Mouse (Mus musculus) heart, postnatal 25 days (tissue): ENCODE measurements around the gene Pknox2. TPM values are rescaled to one million over a fixed set of nuclear protein-coding genes. Genes with fewer than 3 reads are reported as not detected.

Experiments
- DNase-seq: peaks from one replicate; pipeline ENCODE4 v3.0.0; 2022; ENCODE audit warnings: low spot score
- intact Hi-C: fragments of 180-260 bp; cut with DNase I; formaldehyde crosslinking; loops from one replicate; pipeline ENCODE4 v1.15.1; 2025
- total RNA-seq, 2 experiments: library from RNA; stranded (reverse); gene quantifications; 2 replicates each; pipeline ENCODE4 v1.2.3; 2021

The Pknox2 gene
- total RNA-seq, 2 experiments from 2014 or later = 6.3 to 8.3 TPM

DNA sequence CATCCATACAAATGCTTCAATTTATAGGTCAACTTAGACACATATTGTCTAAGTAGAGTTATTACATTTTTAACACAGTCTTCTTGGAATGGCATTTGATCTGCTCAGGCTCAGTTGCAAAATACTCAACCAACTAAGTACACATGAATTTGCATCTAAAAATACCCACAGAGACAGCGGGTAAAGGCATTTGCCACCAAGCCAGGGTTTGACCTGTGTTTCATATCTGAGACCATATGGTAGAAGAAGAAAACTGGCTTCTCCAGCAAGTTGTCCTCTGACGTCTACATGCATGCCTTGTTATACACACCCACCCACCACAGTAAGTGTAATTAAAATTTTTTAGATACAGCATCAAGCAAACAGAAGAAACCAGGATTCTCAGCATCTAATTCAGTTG, 273.4 kb downstream of the Pknox2 start:
- DNase-seq = no peak
- intact Hi-C loops = no loop called here

DNA sequence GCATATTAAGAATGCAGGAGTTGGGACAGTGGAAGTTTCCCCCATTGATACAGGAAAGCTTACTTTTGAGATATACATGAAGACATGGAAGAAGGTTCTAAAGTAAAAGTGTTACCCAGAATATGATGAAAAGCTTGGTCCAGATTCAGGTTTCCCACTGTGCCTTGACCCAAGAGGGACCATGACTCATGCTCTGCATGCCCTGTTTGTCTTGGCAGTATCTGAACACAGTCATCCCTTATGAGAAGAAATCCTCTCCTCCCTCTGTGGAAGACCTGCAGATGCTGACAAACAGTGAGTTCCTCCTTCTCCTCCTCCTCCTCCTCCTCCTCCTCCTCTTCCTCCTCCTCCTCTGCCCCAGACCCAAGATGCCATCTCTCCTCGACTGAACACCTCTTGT, 276.9 kb downstream of the Pknox2 start:
- DNase-seq = no peak
- intact Hi-C loops = no loop called here

DNA sequence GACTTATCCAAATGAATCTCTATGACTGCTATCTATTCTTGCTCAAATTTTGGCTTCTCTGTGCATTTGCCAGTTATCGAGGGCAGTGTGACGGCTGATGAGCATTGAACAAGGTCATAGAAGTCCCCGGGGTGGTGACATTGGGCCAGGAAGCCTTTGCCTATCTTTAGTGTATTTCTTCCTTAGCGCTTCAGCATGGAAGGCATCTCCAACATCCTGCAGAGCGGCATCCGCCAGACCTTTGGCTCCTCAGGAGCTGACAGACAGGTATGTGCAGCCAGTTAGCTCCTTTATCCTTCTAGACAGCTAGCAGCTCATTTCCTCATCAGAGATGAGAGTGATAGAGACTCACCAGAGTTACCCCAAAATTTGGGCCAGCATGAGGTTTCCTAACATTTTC, 278.5 kb downstream of the Pknox2 start:
- intact Hi-C loops = no loop called here
- DNase-seq = no peak

DNA sequence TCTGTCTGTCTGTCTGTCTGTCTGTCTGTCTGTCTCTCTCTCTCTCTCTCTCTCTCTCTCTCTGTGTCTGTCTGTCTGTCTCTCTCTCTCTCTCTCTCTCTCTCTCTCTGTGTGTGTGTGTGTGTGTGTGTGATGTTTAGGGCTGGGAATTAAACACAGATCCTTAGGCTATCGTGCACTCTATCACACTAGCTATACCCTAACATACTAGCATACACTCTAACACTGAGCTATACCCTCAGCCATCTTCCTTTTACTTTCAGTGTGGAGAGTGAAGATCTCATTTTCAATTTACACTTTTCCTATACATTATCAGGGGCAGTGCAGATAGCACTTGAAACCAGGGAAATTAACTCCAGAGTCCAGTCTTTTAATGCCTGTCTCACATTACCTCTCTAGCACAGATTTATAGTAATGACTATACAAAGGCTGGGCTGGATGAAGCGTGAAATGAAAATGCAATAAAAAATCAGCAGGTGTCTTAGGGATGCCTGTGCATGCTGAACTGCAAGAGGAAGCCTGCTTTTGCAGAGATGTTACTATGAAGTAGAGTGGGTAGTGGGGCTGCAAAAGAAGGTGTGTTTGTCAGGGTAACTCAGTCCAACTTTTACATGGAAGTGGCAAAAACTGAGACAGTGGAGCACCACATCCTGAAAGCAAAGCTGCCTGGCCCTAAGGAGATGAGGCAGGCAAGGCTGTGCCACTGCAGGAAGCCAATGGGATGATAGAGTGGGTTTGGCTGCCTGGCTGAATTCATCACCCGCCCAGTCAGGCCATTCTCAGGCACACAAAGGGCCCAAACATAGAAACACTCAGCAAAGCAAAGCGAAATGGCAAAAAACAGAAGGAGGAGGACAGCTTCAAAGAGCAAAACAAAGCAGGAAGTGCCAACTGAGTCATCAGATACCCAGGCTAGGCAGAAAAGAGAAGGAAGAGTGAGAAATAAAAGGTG, 282.1 kb downstream of the Pknox2 start:
- intact Hi-C loops = no loop called here

DNA sequence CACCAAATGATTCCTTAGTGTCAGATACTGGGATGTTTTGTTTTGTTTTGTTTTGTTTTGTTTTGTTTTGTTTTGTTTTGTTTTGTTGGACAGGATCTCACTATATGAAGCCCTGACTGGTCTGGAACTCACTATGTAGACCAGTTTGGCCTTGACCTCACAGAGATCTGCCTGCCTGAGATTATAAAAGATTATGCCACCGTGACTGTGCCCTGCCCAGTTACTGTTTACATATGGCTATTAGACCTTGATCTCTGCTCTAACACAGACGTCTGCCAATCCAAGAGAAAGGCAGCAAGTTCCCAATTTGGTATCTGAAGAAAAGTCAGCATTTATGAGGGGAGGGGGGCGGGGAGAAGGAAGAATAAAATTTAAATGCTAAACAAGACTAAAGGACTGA, 283.5 kb downstream of the Pknox2 start:
- no peak for DNase-seq
- intact Hi-C loops = no loop called here

More for the DNA sequence above, 282.1 kb downstream of the Pknox2 start:
- no peak for DNase-seq

DNA sequence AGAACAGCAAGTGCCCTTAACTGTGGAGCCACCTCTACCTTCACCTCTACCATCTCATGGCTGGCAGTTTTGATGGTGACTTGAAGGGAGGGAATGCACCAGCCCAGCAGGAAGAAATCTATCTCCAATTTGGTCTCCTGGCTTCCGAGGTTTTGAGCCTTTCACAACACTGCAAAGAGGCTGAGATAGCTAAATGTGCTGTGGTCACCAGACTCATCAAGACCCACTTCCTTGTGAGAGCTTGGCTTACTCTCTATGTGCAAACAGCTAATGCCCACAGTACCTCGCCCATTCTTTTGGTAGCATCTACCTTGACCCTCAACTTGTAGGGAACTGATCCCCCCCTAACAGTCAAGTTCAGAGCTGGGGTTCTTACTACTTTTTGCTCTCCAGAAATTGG, 284.6 kb downstream of the Pknox2 start:
- intact Hi-C loops = no loop called here
- DNase-seq = no peak

DNA sequence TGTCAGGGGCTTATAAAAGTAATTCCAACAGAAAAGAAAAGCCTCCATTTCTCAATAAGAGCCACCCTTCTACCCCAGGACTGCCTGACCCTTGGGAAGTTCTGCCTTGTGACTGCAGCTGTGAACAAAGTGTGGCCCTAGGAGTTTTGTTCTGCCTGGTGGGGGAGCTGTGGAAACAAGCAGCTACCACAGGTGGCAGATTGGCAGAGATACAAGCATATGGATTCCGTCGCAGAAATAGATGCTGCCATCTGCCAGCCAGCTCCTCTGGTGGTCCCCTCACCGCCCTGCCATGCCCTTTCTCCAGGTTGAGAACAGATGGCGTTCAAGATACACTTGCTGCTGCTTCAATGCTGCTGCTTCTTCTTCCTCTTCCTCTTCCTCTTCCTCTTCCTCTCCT, 288.5 kb downstream of the Pknox2 start:
- intact Hi-C loops = no loop called here
- DNase-seq = no peak

DNA sequence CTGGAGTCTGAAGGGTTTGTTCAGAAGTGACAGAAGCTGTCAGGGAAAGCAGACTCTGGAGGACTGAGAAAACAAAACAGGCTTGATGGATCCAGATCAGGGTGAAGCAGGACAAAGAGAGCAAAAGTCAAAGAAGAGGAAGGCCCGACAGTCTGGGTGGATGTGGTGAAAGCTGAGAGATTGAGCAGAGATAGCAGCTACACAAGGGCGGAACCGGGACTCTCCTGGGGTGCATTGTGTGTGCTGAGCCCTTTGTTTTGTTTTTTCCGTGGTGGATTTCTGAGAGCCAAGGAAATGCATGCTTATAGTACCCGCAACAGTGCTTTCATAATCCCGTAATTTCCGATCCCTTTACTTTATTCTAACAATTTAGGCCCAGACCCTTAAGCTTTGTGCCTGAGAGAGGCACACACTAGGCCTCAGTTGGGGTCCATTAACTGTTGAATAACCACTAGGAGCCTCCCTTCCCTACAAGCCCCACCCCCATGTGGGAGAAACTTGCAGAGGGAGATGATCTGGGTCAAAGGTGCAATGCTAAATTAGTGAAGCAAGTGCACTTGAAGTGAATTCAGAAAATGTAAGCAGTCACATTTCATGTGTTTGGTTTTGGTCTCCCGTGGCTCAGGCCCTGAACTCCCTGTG, 289.6 kb downstream of the Pknox2 start:
- intact Hi-C loops = no loop called here
- DNase-seq = no peak

DNA sequence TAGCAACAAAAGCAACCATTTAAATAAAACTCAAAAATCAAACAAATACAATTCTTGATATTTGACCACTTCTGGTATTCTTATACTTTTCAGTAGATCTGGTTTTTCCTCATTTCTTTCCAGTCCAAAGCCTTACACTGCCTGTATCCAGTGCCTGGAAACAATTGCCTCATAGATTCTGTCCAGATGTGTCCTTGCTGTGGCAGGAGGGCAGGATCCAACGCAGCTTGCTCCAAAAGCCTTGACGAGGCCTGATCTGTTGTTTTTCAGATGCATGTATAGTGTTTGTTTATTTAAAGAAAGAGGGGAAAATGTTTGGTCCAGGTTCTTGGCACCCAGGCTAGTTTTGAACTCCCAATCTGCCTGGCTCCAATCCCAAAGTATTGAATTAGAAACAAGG, 290.9 kb downstream of the Pknox2 start:
- no peak for DNase-seq
- intact Hi-C loops = no loop called here

DNA sequence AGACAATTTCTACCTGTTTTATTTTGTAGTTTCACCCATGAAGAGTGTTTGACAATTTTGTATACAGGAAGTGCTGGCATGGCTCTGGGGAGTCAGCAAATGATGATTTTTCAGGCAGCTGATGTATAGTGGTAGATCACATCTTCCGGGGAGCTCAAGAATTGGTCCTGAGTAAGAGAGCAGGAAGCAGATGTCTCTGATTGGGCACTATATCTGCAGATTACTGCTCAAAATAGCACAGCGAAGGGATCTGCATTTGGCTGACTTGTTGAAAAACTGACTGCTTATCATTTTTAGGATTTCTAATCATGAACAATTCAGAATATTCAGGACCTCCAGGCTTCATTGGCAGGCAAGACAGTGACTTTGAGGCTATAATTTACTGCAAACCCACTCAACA, 295.0 kb downstream of the Pknox2 start:
- intact Hi-C loops = no loop called here
- DNase-seq = no peak

DNA sequence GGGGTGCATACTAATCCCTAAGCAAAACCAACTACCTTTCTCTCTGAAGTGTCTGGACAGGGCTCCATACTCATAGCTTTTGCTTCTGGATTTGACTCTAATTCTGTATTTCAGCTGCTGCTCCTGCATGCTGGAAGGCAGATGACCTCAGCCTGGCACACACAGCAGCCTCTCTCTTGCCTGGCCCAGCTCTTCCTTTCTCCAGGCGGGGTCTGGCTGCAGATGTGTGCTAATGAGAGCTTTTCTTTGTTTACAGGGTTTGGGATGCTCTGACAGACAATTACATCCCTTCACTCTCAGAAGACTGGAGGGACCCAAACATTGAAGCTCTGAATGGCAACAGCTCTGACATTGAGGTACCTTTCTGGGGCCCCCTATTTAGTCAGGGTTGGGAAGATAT, 297.1 kb downstream of the Pknox2 start:
- no peak for DNase-seq
- intact Hi-C loops = no loop called here

DNA sequence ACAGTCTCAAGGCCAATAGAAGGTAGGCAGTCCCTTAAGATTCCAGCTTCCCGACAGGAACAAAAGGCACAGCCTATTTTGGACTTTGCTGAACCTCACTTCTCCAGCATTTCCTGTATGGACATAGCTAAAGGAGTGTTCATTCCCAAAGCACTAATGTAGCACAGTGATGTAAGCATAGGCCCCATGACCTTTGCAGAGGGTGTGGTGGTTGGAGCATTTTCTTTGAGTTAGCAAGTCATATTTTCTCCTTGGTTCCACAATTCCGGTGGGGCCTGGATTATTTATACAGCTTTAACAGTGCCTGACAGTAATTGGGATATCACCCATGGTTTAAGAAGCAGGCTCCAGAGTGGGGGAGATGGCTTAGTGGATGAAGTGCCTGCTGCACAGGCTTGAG, 298.5 kb downstream of the Pknox2 start:
- DNase-seq = no peak
- intact Hi-C loops = no loop called here

DNA sequence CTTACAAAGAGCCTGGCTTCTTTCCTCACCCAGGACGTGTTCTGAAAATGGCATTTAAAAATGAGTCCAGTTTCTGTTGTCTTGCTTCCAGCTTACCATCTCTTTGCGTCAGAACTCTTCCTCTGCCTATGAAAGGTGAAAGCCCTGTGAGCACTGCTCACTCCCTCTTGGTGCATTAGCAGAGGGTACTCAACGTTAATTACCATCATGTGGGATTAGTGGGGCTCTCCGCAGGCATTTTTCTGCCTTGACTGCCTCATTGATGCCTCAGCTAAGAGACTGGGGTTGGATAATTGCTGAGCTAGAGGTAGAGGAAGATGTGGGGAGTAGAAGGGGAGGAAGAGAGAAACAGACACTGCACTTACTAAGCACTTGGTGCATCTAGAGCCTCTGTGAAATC, 300.9 kb downstream of the Pknox2 start:
- no peak for DNase-seq
- intact Hi-C loops = no loop called here

Other genes starting within 250 kb of the Pknox2 start
- gene Tmem218, start 60.8 kb upstream of the Pknox2 start, total RNA-seq = 1 to 10 TPM; 6.5 to 7.8 TPM
- 1 to 10 TPM; 3.6 to 4.2 TPM for gene Slc37a2, start 108.3 kb upstream of the Pknox2 start, total RNA-seq
- gene Ccdc15, start 201.0 kb upstream of the Pknox2 start, total RNA-seq = 1 to 10 TPM; 1.3 to 1.5 TPM
- gene Hepacam, start 219.9 kb upstream of the Pknox2 start, total RNA-seq = not detected